Mouse (Mus musculus): ENCODE measurements around the gene Rnf4. TPM values are rescaled to one million over a fixed set of nuclear protein-coding genes. Genes with fewer than 3 reads are reported as not detected.

The Rnf4 gene
- total and polyA plus RNA-seq, 2 experiments from 2014 or later = 95.2 to 124 TPM

DNA sequence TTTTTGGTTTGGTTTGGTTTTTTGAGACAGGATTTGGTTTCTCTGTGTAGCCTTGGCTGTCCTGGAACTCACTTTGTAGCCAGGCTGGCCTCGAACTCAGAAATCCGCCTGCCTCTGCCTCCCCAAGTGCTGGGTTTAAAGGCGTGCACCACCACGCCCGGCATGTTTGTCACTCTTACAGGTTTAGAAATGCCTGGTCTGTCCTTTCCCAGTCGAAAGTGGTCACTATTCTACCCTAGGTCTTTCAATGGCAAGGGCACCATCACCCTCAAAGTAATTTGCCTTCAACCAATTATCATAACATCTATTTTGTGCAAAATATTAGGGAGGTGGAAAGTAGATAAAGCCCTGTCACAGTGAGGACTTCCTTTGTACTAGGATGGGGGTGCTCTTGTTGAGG is 4.2 kb downstream of the Rnf4 start:
- H3K4me3 ChIP-seq (ENCODE audit: low read depth, low read length) = no peak overlapping the region
- no peak overlapping the region for H3K9ac ChIP-seq (replicated peaks; ENCODE audit: low read length, poor library complexity, severe bottlenecking)
- DNase-seq (ENCODE audit: low spot score) (no peak), ATAC-seq (ENCODE audit: low FRiP score) (no peak)
- TF ChIP-seq CTCF (IDR thresholded peaks at IDR 0.05) = no peak
- no peaks in the 10 kb centered on the region for H3K27me3 ChIP-seq (ENCODE audit: insufficient read depth, low read length)
- no peaks in the 10 kb centered on the region for H3K9me3 ChIP-seq (ENCODE audit: low read length)
- H3K4me2 ChIP-seq (ENCODE audit: low read depth, low read length, poor library complexity, severe bottlenecking) = no peak overlapping the region
- no peak overlapping the region for H3K27ac ChIP-seq (ENCODE audit: low read depth, low read length)
- WGBS = 96% methylated on average over 6 of the region's 6 CpGs
- H3K36me3 ChIP-seq (ENCODE audit: insufficient read depth, low read length) = 0 out of 2 replicates have a peak, but pooled peaks cover 3% of the 10 kb centered on the region
- H3K4me1 ChIP-seq (ENCODE audit: insufficient read depth, low read length) = peaks cover 9% of the 10 kb centered on the region; the same call in 1 of the 2 replicates

DNA sequence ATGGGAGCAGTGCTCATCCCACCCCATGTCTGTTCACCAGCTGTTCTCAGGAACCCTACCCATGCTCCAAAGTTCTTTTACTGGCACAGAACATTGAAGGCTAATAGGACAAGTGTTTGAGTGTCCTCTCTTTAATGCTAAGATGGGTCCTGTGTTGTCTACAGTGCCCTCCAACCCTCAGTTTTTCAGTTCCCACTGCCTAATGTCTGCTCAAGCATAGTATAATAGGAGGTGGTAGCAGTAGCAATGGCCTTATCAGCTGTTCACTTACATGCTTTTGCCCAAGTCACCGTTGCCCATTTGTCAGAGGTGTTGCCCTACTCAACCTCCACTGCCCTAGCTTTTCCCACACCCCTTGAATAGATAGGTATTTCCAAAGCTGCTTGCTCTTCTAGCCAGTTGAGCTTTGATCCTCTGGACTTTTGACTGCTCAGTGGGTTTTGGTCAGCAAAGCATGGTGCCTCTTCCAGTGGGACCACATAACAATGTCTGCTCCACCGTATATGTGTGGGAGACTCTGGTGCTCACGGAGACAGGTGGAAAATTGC is 16.1 kb downstream of the Rnf4 start:
- WGBS = 99% methylated on average over 3 of the region's 3 CpGs
- TF ChIP-seq CTCF (IDR thresholded peaks at IDR 0.05) = no peak

DNA sequence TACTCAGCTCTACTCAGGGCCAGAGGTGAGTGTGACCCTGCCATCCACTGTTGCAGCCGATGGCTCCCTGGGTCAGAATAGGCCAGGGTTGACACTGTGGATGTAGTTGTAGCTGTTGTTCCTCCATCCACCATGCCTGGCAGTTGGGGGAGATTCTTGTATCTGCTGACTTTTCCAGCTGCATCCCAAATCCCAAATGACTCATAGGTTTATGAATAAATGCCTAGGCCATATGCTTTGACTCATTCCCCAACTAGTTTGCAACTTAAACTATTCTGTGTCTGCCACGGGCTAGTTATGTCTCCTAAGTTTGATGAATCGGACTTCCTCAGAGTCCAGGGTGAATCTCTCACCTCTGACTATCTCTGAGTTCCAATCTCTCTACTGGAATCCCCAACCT is 24.2 kb downstream of the Rnf4 start:
- Histone ChIP-seq H3K27me3 (ENCODE audit: insufficient read depth, low read length) (no peaks in the 10 kb centered on the region), H3K4me1 (ENCODE audit: insufficient read depth, low read length) (no peaks in the 10 kb centered on the region), H3K9me3 (ENCODE audit: low read length) (no peaks in the 10 kb centered on the region), H3K36me3 (ENCODE audit: insufficient read depth, low read length) (peaks cover 8% of the 10 kb centered on the region; the same call in 1 of the 2 replicates), H3K27ac (ENCODE audit: low read depth, low read length) (no peak overlapping the region), H3K9ac (replicated peaks; ENCODE audit: low read length, poor library complexity, severe bottlenecking) (no peak overlapping the region), H3K4me3 (ENCODE audit: low read depth, low read length) (no peak overlapping the region), H3K4me2 (ENCODE audit: low read depth, low read length, poor library complexity, severe bottlenecking) (no peak overlapping the region)
- 97% methylated on average over 3 of the region's 3 CpGs for WGBS
- TF ChIP-seq CTCF (IDR thresholded peaks at IDR 0.05) = no peak
- ATAC-seq (ENCODE audit: low FRiP score) (no peak), DNase-seq (ENCODE audit: low spot score) (no peak)

More for the DNA sequence above, 16.1 kb downstream of the Rnf4 start:
- ATAC-seq (ENCODE audit: low FRiP score) (no peak), DNase-seq (ENCODE audit: low spot score) (no peak)
- Histone ChIP-seq H3K9me3 (ENCODE audit: low read length) (no peaks in the 10 kb centered on the region), H3K4me1 (ENCODE audit: insufficient read depth, low read length) (no peaks in the 10 kb centered on the region), H3K4me2 (ENCODE audit: low read depth, low read length, poor library complexity, severe bottlenecking) (no peak overlapping the region), H3K4me3 (ENCODE audit: low read depth, low read length) (no peak overlapping the region), H3K27me3 (ENCODE audit: insufficient read depth, low read length) (no peaks in the 10 kb centered on the region), H3K9ac (replicated peaks; ENCODE audit: low read length, poor library complexity, severe bottlenecking) (no peak overlapping the region), H3K27ac (ENCODE audit: low read depth, low read length) (no peak overlapping the region), H3K36me3 (ENCODE audit: insufficient read depth, low read length) (peaks cover 55% of the 10 kb centered on the region)

DNA sequence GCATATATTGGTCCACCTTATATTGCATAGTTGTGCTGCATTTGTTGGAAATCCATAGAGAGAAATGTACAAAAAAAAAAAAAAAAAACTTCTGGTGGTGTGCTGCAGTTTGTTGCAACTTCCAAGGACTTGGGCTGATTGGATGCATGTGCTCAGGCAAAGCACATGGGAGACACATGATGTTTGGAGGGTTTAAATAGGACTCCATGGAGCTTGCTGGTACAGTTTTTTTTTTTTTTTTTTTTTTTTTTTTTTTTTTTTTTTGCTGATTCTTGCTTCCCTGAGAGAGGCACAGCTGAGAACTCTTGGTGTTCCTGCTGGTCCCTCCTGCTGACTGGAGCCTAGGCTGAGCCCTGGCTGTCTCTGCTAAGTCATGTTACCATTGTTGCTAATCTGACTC is 27.0 kb downstream of the Rnf4 start:
- ATAC-seq (ENCODE audit: low FRiP score) = no peak
- Histone ChIP-seq H3K4me2 (ENCODE audit: low read depth, low read length, poor library complexity, severe bottlenecking) (no peak overlapping the region), H3K27me3 (ENCODE audit: insufficient read depth, low read length) (no peaks in the 10 kb centered on the region), H3K36me3 (ENCODE audit: insufficient read depth, low read length) (peaks cover 8% of the 10 kb centered on the region; the same call in 1 of the 2 replicates), H3K27ac (ENCODE audit: low read depth, low read length) (no peak overlapping the region), H3K4me3 (ENCODE audit: low read depth, low read length) (no peak overlapping the region), H3K9ac (replicated peaks; ENCODE audit: low read length, poor library complexity, severe bottlenecking) (no peak overlapping the region), H3K4me1 (ENCODE audit: insufficient read depth, low read length) (no peaks in the 10 kb centered on the region), H3K9me3 (ENCODE audit: low read length) (no peaks in the 10 kb centered on the region)
- no peak for TF ChIP-seq CTCF (IDR thresholded peaks at IDR 0.05)
- DNase-seq (ENCODE audit: low spot score) = no peak

DNA sequence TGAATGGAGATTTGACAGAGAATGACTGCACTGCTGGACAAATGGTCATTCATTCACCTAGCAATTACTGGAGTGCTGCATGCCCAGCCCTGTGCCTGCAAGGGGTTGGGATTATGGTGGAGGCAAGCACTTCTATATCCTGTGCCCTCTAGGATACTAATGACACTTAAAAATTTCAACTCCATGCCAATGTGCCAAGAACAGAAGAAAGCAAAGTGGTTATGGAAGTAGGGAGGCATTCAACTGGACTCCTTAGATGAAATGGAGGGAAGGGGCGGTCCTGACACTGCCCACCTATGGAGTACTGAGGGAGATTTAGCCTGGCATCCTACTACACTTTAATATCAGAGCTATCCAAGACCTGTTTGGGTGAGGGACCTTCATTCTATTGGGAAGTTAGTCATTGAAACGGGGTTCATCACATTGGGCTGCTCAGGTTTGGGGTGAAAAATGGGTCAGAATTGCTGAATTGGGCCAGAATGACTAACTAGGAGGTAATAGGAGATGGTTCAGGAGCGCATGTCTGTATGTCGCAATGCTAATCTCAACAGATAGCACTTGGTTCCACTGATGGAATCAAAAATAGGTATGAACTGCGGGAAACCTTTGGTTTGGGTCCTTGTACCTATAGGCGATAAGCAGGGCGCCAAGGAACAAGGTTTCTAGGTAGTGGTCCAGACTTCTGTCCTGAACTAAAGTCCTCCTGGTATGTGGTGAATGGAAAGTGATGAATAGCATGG is 32.6 kb downstream of the Rnf4 start:
- Histone ChIP-seq H3K27me3 (ENCODE audit: insufficient read depth, low read length) (no peaks in the 10 kb centered on the region), H3K27ac (ENCODE audit: low read depth, low read length) (peak overlapping the region; percentile 86), H3K4me1 (ENCODE audit: insufficient read depth, low read length) (peaks cover 13% of the 10 kb centered on the region; the same call in 1 of the 2 replicates), H3K36me3 (ENCODE audit: insufficient read depth, low read length) (no peaks in the 10 kb centered on the region), H3K9ac (replicated peaks; ENCODE audit: low read length, poor library complexity, severe bottlenecking) (peak overlapping the region; percentile 98), H3K4me2 (ENCODE audit: low read depth, low read length, poor library complexity, severe bottlenecking) (peak overlapping the region; percentile 64), H3K9me3 (ENCODE audit: low read length) (no peaks in the 10 kb centered on the region), H3K4me3 (ENCODE audit: low read depth, low read length) (peak overlapping the region; percentile 94)
- WGBS = 72% methylated on average over 7 of the region's 7 CpGs
- TF ChIP-seq CTCF (IDR thresholded peaks at IDR 0.05) = no peak
- no peak for DNase-seq (ENCODE audit: low spot score)
- no peak for ATAC-seq (ENCODE audit: low FRiP score)

DNA sequence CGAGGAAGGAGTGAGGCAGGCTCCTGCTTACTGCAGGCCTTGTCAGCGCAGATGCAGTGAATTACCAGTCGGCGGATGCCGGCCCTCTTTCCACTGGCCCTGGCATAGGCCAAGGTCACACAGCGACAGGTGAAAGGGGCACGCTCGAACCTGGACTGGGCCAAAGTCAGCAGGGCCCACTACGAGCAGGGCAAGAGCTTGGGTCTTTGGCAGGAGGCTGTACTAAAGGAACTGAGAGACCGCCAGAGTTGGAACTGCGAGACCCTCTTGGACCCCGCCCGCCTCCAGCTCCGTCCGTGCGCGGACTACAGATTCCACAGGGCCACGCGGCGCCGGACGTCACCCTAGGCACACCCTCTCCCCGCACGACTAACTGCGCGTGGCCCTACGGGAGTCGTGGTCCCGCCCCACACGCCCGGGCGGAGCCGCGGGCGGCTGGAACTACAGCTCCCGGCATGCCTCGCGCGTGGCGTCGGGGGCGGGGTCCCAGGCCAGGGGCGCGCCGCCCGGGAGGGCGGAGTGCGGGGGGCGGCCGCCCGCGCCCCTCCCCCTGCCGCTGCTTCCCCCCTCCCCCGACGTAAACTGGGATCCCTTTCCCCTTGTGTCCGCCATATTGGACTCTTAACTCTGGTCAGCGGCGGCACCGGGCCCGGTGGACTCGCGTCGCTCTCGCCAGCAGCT is 33.4 kb downstream of the Rnf4 start, which contains the start of gene Fam193a:
TSS of gene Fam193a (plus strand) at position 593 of the 681 bp plus-strand sequence.
- Histone ChIP-seq H3K4me1 (ENCODE audit: insufficient read depth, low read length) (peaks cover 13% of the 10 kb centered on the region; the same call in 1 of the 2 replicates), H3K9ac (replicated peaks; ENCODE audit: low read length, poor library complexity, severe bottlenecking) (peak within 1 kb of the TSS; percentile 98), H3K27ac (ENCODE audit: low read depth, low read length) (peak within 1 kb of the TSS; percentile 98), H3K36me3 (ENCODE audit: insufficient read depth, low read length) (no peaks in the 10 kb centered on the region), H3K27me3 (ENCODE audit: insufficient read depth, low read length) (no peaks in the 10 kb centered on the region), H3K4me3 (ENCODE audit: low read depth, low read length) (peak within 1 kb of the TSS; percentile 94), H3K9me3 (ENCODE audit: low read length) (no peaks in the 10 kb centered on the region), H3K4me2 (ENCODE audit: low read depth, low read length, poor library complexity, severe bottlenecking) (peak within 1 kb of the TSS; percentile 64)
- ATAC-seq (ENCODE audit: low FRiP score) (peak; percentile 100), DNase-seq (ENCODE audit: low spot score) (peak; percentile 98)
- no peak for TF ChIP-seq CTCF (IDR thresholded peaks at IDR 0.05)
- under 1% methylated on average over 32 of the region's 64 CpGs for WGBS

All from midbrain, postnatal 0 days (tissue).